Mouse (Mus musculus) cerebellum, adult 2 months (tissue): ENCODE results near the gene Cct2. TPM values are rescaled to one million over a fixed set of nuclear protein-coding genes. Genes with fewer than 3 reads are reported as not detected.

ENCODE experiments used
- DNase-seq, 2 experiments: peaks; one replicate each; pipeline ENCODE4 v3.0.0; 2021
- H3K27ac ChIP-seq: fragments of 200-500 bp; 2 replicates; pipeline ENCODE4 v1.5.1; 2012; ENCODE audit warnings: low read length, control low read depth, inconsistent platforms; ENCODE audit not compliant: insufficient read depth
- H3K27me3 ChIP-seq: fragments of 200-500 bp; 2 replicates; pipeline ENCODE4 v1.6.1; 2012; ENCODE audit warnings: inconsistent platforms, mild to moderate bottlenecking, low read length, moderate library complexity; ENCODE audit not compliant: control insufficient read depth, insufficient read depth
- H3K4me1 ChIP-seq: fragments of 200-500 bp; 2 replicates; pipeline ENCODE4 v1.6.1; 2011; ENCODE audit warnings: low read length; ENCODE audit not compliant: control insufficient read depth, insufficient read depth
- H3K4me3 ChIP-seq: fragments of 200-500 bp; replicated peaks from 2 replicates; pipeline ENCODE3; 2011; ENCODE audit warnings: mild to moderate bottlenecking, low read depth, low read length, control low read depth; ENCODE audit not compliant: insufficient read depth
- CTCF ChIP-seq: fragments of 200-500 bp; IDR thresholded peaks from 2 replicates; pipeline ENCODE4 v1.5.1; 2011; ENCODE audit warnings: low read depth, mild to moderate bottlenecking, control low read depth, low read length, moderate library complexity, borderline replicate concordance; ENCODE audit not compliant: insufficient read depth
- POLR2A ChIP-seq: fragments of 200-500 bp; IDR thresholded peaks from 2 replicates; pipeline ENCODE4 v1.6.1; 2011; ENCODE audit warnings: low read length, control low read depth, borderline replicate concordance; ENCODE audit not compliant: insufficient read depth
- WGBS: fragments of 180-500 bp; shearing (Covaris S2); methylation state at CpG from one replicate; pipeline ENCODE4 v1.1.7; 2018; 5-methylcytosine and 5-hydroxymethylcytosine counted together
- polyA plus RNA-seq: library from polyadenylated mRNA; depleted of rRNA; stranded (reverse); fragments of >200 nt; gene quantifications from 2 replicates; pipeline ENCODE4 v1.2.3, GENCODE M21; 2012; rRNA removed

Cct2 gene
- polyA plus RNA-seq, 1 experiment = 148 TPM

GRCm38 (mm10) chr10:117005707-117006464 is 57.7 kb downstream of the Cct2 start:
- H3K4me3 ChIP-seq = no peak overlapping the region
- no peak for DNase-seq
- H3K27ac ChIP-seq = no peak overlapping the region
- no peaks in the 10 kb centered on the region for H3K27me3 ChIP-seq
- H3K4me1 ChIP-seq = no peaks in the 10 kb centered on the region
- 72% methylated on average over 12 of the region's 12 CpGs for WGBS
- TF ChIP-seq POLR2A = no peak
- no peak for TF ChIP-seq CTCF

GRCm38 (mm10) chr10:117004695-117005094 is 58.9 kb downstream of the Cct2 start:
- no peak for DNase-seq
- Histone ChIP-seq H3K27me3 (no peaks in the 10 kb centered on the region), H3K4me1 (no peaks in the 10 kb centered on the region), H3K4me3 (no peak overlapping the region), H3K27ac (no peak overlapping the region)
- TF ChIP-seq CTCF (no peak), POLR2A (no peak)
- 87% methylated on average over 5 of the region's 5 CpGs for WGBS

Other genes starting within 250 kb of the Cct2 start
- gene Myrfl, start 166.9 kb downstream of the Cct2 start, polyA plus RNA-seq = 0.10 and 0.17 TPM in 2 replicates
- gene Rab3ip, start 113.0 kb downstream of the Cct2 start, polyA plus RNA-seq = 45.8 and 46.5 TPM in 2 replicates
- gene Gm10271, start 91.2 kb downstream of the Cct2 start, polyA plus RNA-seq = not detected in 2 replicates
- 0.16 and 0.21 TPM in 2 replicates for gene Best3, start 77.5 kb downstream of the Cct2 start, polyA plus RNA-seq
- gene Lrrc10, start 18.5 kb downstream of the Cct2 start, polyA plus RNA-seq = 0.16 TPM in 1 of 2 replicates, not detected in the other
- 36.3 and 37.1 TPM in 2 replicates for gene Frs2, start 84.7 kb upstream of the Cct2 start, polyA plus RNA-seq
- gene Yeats4, start 160.7 kb upstream of the Cct2 start, polyA plus RNA-seq = 41.9 and 44.5 TPM in 2 replicates
- not detected in 2 replicates for gene 9530003J23Rik, start 174.9 kb upstream of the Cct2 start, polyA plus RNA-seq
- 10.5 and 11.3 TPM in 2 replicates for gene Lyz2, start 218.5 kb upstream of the Cct2 start, polyA plus RNA-seq
- 0.11 and 0.13 TPM in 2 replicates for gene Lyz1, start 229.1 kb upstream of the Cct2 start, polyA plus RNA-seq